Mouse (Mus musculus): ENCODE results near the gene F830045P16Rik.
A peak's percentile ranks its signal among the peaks of the same experiment; 100 is the strongest.
"Not testable (repeated sequence)": the region's sequence is repeated elsewhere in the genome, so short reads cannot be mapped to it uniquely, and the experiment has no call there.

Gene F830045P16Rik

GRCm38 (mm10) chr2:129489496-129490285 is 46.7 kb downstream of the F830045P16Rik start:
- peak; percentile 10 to 55 for DNase-seq (ENCODE audit: low spot score in 2 of 2)

DNA sequence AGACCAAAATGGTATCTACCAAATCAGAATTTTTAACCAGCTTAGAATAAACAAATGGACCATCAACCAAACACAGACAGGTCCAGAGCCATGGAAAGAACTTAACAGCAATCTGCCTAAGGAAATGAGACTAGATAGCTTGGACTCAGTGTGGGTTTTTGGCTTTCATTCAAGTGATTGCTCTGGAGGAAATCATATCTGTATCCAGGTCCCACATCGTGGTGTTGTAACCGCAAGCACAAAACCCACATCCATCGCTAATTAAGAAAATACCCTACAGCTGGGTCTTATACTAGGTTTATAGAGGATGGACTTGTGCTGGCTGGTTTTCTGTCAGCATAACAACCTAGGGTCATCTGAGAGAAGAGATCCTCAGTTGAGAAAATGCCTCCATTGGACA is 53.3 kb downstream of the F830045P16Rik start:
- no peak for DNase-seq (ENCODE audit: low spot score in 2 of 2)

DNA sequence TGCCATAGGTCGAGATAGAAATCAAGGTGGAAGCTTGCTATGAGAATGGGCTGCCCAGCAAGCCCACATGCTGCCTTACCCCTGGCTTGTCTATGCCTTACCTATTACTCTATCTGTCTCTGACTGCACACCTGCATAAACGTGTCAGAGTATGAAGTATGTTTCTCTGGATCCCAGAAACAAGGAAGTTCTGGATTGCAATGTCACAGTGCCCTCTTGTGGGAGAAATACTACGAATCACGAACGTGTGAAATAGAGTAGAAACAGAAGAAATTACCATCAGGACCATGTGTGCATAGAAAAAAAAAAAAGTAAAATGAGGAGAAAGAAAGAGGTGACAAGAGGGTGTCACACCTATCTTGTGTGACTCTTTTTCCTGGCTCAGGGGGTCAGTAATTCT is 64.5 kb downstream of the F830045P16Rik start:
- no peak for DNase-seq (ENCODE audit: low spot score in 2 of 2)

DNA sequence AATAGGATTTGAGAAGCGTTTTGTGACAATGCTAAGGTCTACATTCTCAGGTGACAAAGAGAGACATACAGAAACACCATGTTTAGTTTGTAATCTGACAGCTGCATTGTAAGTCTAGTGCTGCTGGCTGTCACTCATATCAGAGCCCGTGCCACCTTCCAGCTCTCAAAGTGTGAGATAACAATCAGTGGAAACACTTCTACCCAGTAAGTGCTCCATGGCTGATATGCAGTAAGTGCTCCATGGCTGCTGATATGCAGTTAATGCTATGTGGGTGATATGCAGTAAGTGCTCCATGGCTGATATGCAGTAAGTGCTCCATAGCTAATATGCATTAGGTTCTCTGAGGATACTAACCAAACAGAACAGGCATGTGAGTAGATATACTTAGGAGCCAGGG is 65.6 kb downstream of the F830045P16Rik start:
- DNase-seq (ENCODE audit: low spot score in 2 of 2), result no peak

- not testable (repeated sequence) for DNase-seq (ENCODE audit: low spot score in 2 of 2)
Measured at GRCm38 (mm10) chr2:129438772-129439171, 97.6 kb downstream of the F830045P16Rik start.

GRCm38 (mm10) chr2:129435154-129435553 is 101.2 kb downstream of the F830045P16Rik start:
- no peak for DNase-seq (ENCODE audit: low spot score in 2 of 2)

- no peak for DNase-seq (ENCODE audit: low spot score in 2 of 2)
Measured at GRCm38 (mm10) chr2:129423741-129424140, 112.7 kb downstream of the F830045P16Rik start.

GRCm38 (mm10) chr2:129420897-129421561 is 115.4 kb downstream of the F830045P16Rik start:
- DNase-seq (ENCODE audit: low spot score in 2 of 2), result no peak

- no peak for DNase-seq (ENCODE audit: low spot score in 2 of 2)
Measured at GRCm38 (mm10) chr2:129419361-129419880, 117.0 kb downstream of the F830045P16Rik start.

DNA sequence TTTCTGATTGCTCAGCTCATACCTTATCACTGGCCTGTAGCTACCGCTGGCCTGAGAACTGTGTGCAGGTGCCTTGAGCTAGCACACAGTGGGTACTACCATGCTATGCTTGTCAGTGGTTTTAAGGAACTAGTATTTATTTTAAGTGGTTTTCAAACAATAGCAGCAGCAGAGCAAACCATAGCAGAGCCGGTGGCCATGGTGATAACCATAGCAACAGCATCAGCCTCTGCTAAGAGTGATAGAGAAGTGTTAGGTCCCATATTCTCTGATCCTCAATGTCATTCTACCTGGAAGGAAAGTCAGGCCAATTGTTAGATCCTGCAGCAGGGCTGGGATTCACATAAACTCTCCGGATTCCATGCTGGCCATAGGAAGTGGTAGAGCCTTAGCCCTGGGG is 121.8 kb downstream of the F830045P16Rik start:
- no peak for DNase-seq (ENCODE audit: low spot score in 2 of 2)

GRCm38 (mm10) chr2:129413488-129413887 is 122.9 kb downstream of the F830045P16Rik start:
- DNase-seq (ENCODE audit: low spot score in 2 of 2), result no peak

DNA sequence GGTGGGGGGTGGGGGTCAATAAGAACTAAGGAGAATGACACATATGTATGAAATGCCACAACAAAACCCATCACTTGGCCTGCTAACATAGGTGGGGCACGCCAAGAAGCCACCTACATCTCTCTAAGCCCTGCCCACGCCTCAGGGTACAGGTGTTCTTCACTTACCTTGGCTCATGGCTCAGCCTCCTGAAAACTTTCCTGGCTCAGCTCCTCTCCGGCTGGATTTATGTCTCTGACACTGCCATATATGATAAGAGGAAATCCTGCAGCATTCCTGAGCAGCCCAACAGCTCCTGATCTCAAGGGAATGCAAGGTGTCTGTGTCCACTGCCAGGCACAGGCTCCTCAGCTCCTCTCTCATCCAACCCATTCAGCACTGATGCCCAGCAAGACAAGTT is 124.8 kb downstream of the F830045P16Rik start:
- DNase-seq (ENCODE audit: low spot score in 2 of 2), result no peak

- DNase-seq (ENCODE audit: low spot score in 2 of 2), result no peak
Measured at GRCm38 (mm10) chr2:129410344-129410743, 126.1 kb downstream of the F830045P16Rik start.

GRCm38 (mm10) chr2:129408476-129408875 is 127.9 kb downstream of the F830045P16Rik start:
- DNase-seq (ENCODE audit: low spot score in 2 of 2), result peak; percentile 15 to 44
